Mouse (Mus musculus) layer of hippocampus, adult 18-20 months (tissue): ENCODE data around the gene Gsto1. TPM values are rescaled to one million over a fixed set of nuclear protein-coding genes. Genes with fewer than 3 reads are reported as not detected.
A peak's percentile ranks its signal among the peaks of the same experiment; 100 is the strongest.
"Not testable (repeated sequence)": the region's sequence is repeated elsewhere in the genome, so short reads cannot be mapped to it uniquely, and the experiment has no call there.

ENCODE experiments used
- DNase-seq, 2 experiments: peaks; one replicate each; pipeline ENCODE4 v3.0.0; 2022; ENCODE audit warnings: low spot score in 2 of 2
- long read RNA-seq: library from polyadenylated mRNA; stranded (forward); transcript quantifications from one replicate; pipeline ENCODE4 v2.0.0, GENCODE M21; 2021
- total RNA-seq, 2 experiments: library from RNA; stranded (reverse); gene quantifications; 2 replicates each; pipeline ENCODE4 v1.2.3; 2021

Gsto1 gene
- 10 to 100 TPM; 46.2 to 47.4 TPM for total RNA-seq
- long read RNA-seq, transcript Gsto1-201 (6 exons, 1,182 nt) = major isoform, 35 of 36 reads
- long read RNA-seq, partial matches to known transcripts = 1 of 36 reads
- long read RNA-seq, other reads (novel, unspliced or antisense) = 0 of 36 reads

DNA sequence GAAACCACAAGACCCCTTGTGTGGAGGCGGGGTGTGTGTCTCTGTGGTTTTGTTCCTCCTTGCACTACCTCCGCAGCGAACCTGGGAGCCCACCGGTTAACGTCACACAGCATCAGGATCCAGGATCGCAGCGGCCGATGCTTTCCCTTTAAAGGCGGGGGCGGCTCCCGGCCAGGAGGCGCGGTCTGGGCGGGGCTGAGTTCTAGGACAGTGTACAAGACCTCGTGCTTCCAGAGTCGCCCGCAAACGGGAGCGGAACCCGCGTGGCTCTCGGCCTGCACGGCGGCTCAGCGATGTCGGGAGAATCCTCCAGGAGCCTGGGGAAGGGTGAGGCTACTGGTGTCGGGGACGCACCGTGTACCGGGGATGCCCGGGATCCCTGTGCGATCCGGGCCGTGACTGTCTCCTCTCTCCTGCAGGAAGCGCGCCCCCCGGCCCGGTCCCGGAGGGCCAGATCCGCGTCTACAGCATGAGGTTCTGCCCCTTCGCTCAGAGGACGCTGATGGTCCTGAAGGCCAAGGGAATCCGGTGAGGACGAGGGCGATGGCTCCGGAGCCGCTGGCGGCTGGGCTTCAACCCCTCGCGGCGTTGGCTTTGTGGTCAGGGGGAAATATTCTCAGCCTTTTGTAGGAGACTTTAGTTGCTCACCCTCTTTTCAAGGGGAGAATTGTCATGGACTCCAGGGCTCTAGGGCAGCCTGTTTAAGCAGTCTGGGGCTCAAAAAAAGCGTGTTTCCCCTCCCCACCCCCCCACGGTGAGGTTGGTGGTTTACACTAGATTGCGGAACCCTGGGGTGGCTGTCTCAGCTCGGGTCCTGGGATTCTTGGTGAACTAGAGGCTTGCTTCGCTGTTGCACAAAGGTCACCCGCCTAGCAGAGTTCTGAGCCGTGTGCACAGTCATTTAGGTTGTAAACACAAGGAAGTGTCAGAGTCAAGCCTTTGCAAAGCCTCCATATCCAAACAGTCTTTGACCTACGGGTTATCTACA is at the start of gene Gsto1:
Gene Gsto1 (plus strand): TSS at position 175 of the 988 bp plus-strand sequence.
- peak; percentile 84 to 92 for DNase-seq

GRCm38 (mm10) chr19:47812091-47812490 is 42.7 kb upstream of the Gsto1 start:
- DNase-seq = no peak

GRCm38 (mm10) chr19:47814721-47815120 is 40.0 kb upstream of the Gsto1 start:
- DNase-seq = no peak

- DNase-seq = peak in 1 of 2 experiments; percentile 23
These were observed 37.1 kb upstream of the Gsto1 start for GRCm38 (mm10) chr19:47817692-47818091.

- peak; percentile 67 to 86 for DNase-seq
These were observed 33.8 kb upstream of the Gsto1 start for GRCm38 (mm10) chr19:47820832-47821493.

DNA sequence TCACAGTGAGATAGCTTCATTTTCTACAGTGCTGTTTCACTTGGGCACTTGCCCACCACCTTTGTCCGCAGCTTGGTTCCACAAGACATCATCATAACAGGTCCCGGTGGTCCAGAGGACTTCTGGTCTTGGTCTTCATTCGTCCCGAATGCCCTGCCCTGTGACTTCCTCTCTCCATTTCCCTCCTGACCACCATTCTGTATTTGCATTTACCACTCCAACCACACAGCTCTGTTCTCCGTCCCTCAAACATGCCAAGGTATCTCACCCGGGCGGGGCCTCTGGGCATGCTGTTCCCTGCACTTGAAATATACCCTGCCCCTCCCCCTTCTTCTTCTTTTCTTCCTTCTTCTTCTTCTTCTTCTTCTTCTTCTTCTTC is 33.3 kb upstream of the Gsto1 start:
- no peak for DNase-seq

- no peak for DNase-seq
These were observed 32.5 kb upstream of the Gsto1 start for GRCm38 (mm10) chr19:47822143-47822796.

DNA sequence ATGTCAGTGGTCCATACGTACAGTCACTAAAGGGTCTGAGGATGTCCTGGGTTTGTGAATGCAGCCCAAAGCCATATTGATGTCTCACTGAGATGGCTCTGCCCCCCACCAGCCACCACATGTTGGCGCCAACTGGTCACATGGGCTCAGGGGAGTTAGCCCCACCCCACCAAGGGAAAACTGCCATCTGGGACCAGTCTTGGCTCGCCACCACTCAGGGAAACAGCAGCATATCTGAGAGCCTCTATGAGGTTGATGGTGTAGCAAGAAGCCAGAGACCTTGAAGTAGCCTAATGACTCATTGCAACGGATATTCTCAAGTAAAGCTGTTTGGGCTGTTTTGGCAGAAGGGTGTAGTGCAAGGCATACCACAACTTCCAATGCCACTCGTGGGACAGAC is 30.7 kb upstream of the Gsto1 start:
- DNase-seq = no peak

- no peak for DNase-seq
These were observed 24.8 kb upstream of the Gsto1 start for GRCm38 (mm10) chr19:47829913-47830450.

DNA sequence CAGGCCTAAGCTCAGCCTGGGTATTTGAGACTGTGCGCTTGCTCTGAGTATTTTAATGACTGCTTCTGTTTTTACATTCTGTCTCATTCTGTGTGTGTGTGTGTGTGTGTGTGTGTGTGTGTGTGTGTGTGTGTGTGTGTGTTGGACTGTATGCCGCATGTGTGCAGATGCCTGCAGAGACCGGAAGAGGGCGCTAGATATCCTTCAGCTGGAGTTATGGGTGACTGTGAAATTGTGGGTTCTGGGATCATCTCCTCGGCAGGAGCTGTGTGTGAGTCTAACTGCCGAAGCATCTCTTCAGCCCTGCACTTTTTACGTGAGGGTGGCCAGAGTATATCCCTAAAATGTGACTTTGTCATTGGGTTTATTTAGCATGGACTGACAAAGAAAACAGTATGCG is 23.7 kb upstream of the Gsto1 start:
- no peak for DNase-seq

- DNase-seq = no peak
These were observed 22.5 kb upstream of the Gsto1 start for GRCm38 (mm10) chr19:47832316-47832715.

DNA sequence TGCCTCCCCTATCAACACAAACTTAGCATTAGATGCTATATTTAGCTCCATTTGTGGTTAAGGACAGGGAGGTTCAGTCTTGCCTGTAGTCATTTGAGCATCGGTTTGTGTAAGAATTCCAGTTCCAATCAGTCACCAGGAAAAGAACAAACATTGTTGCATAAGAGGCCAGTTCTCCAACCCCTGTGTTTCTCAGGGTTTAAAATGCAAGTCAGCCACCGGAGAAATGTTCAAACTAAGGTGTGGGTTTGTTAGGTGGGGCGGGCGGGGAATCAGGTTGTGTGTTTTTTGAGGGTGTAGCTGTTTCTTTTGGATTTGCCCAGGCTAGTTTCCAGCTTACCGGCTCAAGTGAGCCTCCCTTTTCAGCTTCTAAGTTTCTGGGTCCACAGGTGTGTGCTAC is 20.2 kb upstream of the Gsto1 start:
- no peak for DNase-seq

- no peak for DNase-seq
These were observed 19.0 kb upstream of the Gsto1 start for GRCm38 (mm10) chr19:47835776-47836175.

GRCm38 (mm10) chr19:47836701-47837526 is 17.9 kb upstream of the Gsto1 start:
- DNase-seq = peak; percentile 43 to 50

DNA sequence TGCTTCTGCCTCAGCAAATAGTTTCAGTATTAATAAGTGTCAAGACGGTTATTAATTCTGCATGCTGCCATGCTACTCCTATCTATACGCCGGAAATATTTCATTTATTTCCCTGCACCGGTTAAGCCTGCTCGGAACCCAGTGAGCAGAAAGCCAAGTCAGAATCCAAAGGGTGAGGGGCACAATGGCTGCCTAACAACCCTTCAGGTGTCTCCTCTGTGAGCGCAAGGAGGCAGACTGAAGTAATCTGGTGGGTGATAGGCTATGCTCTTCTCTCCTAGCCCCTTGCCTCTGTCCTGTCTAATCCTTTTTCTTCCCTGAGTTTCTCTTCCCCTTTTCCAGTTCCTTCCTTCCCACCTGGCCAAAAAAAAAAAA is 17.3 kb upstream of the Gsto1 start:
- DNase-seq = no peak

GRCm38 (mm10) chr19:47841234-47841633 is 13.5 kb upstream of the Gsto1 start:
- not testable (repeated sequence) for DNase-seq

GRCm38 (mm10) chr19:47849735-47850134 is 5.0 kb upstream of the Gsto1 start:
- DNase-seq = no peak

DNA sequence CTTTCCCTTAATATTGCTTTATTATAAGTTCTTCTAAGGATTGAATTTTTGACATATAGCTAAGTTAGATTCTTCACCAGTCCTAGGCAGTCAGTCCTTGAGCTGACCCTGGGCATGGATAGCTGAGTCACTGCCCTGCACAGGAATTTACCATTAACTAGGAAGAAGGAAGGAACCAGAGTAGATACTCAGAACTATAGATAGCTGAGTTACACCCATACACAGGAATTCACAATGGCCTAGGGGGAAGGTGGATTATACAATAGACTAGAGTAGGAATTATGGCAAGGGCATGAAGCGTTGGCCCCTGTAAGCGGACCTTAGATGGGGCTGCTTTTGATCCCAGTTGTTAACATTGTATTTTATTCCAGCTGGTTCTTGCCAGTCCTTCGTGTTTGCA is 2.6 kb upstream of the Gsto1 start:
- not testable (repeated sequence) for DNase-seq

- no peak for DNase-seq
These were observed 1.7 kb upstream of the Gsto1 start for GRCm38 (mm10) chr19:47853053-47853452.
